Mouse (Mus musculus): ENCODE data around the gene Smurf1. TPM values are rescaled to one million over a fixed set of nuclear protein-coding genes. Genes with fewer than 3 reads are reported as not detected.

Smurf1 gene
- total and polyA plus RNA-seq, 3 experiments: 3.1 to 7.2 (median 4.3) TPM

- peaks cover 0 to 9% of the 10 kb centered on the region in 2 experiments for H3K36me3 ChIP-seq (replicated peaks in 1 of 2; ENCODE audit: control insufficient read depth in 1 of 2, insufficient read depth in 1 of 2, low read length in 1 of 2)
- DNase-seq (ENCODE audit: extremely low read depth): no peak
- TF ChIP-seq E2F4 (IDR thresholded peaks at IDR 0.05; ENCODE audit: insufficient replicate concordance, low read depth, low read length): no peak
- TF ChIP-seq ZC3H11A (IDR thresholded peaks at IDR 0.05; ENCODE audit: low read depth, low read length): no peak
- TF ChIP-seq PAX5 (IDR thresholded peaks at IDR 0.05; ENCODE audit: low read length): no peak
- TF ChIP-seq ZKSCAN1 (IDR thresholded peaks at IDR 0.05; ENCODE audit: borderline replicate concordance, low read depth, low read length): no peak
- no peak for TF ChIP-seq NELFE (IDR thresholded peaks at IDR 0.05; ENCODE audit: low read depth, low read length)
- TF ChIP-seq SIN3A (IDR thresholded peaks at IDR 0.05; ENCODE audit: low read length): no peak
- no peak for TF ChIP-seq EP300 (IDR thresholded peaks at IDR 0.05; ENCODE audit: low read length)
- TF ChIP-seq MAFK (IDR thresholded peaks at IDR 0.05; ENCODE audit: insufficient replicate concordance, low read length): no peak
- no peak for TF ChIP-seq MAX (IDR thresholded peaks at IDR 0.05; ENCODE audit: low read length)
- no peak for TF ChIP-seq BHLHE40 (IDR thresholded peaks at IDR 0.05; ENCODE audit: low read depth, low read length)
- TF ChIP-seq HCFC1 (IDR thresholded peaks at IDR 0.05; ENCODE audit: low read depth, low read length): no peak
- TF ChIP-seq TCF12 (IDR thresholded peaks at IDR 0.05; ENCODE audit: low read depth, low read length): no peak
- no peak for TF ChIP-seq KAT2A (IDR thresholded peaks at IDR 0.05; ENCODE audit: insufficient replicate concordance, low read length)
- no peak for TF ChIP-seq USF2 (conservative IDR thresholded peaks at IDR 0.05; ENCODE audit: low read depth, low read length)
- no peak for TF ChIP-seq CTCF (conservative IDR thresholded peaks at IDR 0.05 in 1 of 2, IDR thresholded peaks at IDR 0.05 in 1 of 2; ENCODE audit: low read depth in 2 of 2, low read length in 2 of 2)
- no peak for TF ChIP-seq MAZ (IDR thresholded peaks at IDR 0.05; ENCODE audit: low read depth, low read length)
- no peak for TF ChIP-seq ELF1 (IDR thresholded peaks at IDR 0.05; ENCODE audit: low read depth, low read length)
- TF ChIP-seq MYC (IDR thresholded peaks at IDR 0.05; ENCODE audit: low read depth, low read length): no peak
- no peak for TF ChIP-seq RCOR1 (conservative IDR thresholded peaks at IDR 0.05; ENCODE audit: low read depth, low read length)
- no peak for TF ChIP-seq POLR2AphosphoS2 (IDR thresholded peaks at IDR 0.05; ENCODE audit: low read depth, low read length)
- H3K9me3 ChIP-seq (replicated peaks; ENCODE audit: low read length): no peaks in the 10 kb centered on the region
- H3K79me2 ChIP-seq (replicated peaks; ENCODE audit: control insufficient read depth, extremely low read depth, insufficient read depth, poor library complexity, severe bottlenecking): no peaks in the 10 kb centered on the region; the same call in 1 of the 2 replicates
- no peak overlapping the region for H3K9ac ChIP-seq (ENCODE audit: insufficient read depth, low read depth)
- H3K4me2 ChIP-seq (ENCODE audit: insufficient read depth, low read depth, poor library complexity, severe bottlenecking): no peak overlapping the region
- in situ Hi-C loops (cut with MboI; ENCODE audit: low pct_ligation_motif_present, low pct_unique_long_range_greater_than_20kb, low sequenced_read_pairs): no loop called here
- H3K27ac ChIP-seq (ENCODE audit: insufficient read depth, low read depth): no peak overlapping the region
- peaks cover 0 to 6% of the 10 kb centered on the region in 2 experiments; a peak in 1 of 4 replicates for H3K4me1 ChIP-seq (ENCODE audit: control insufficient read depth in 1 of 2, insufficient read depth in 2 of 2)
- dilution Hi-C loops (cut with MboI; ENCODE audit: extremely low pct_ligation_motif_present, extremely low pct_unique_long_range_greater_than_20kb, low sequenced_read_pairs): no loop called here
- no peak overlapping the region for H3K4me3 ChIP-seq (replicated peaks in 1 of 3; ENCODE audit: low read depth in 2 of 3, low read length in 2 of 3, poor library complexity in 1 of 3)
- no peaks in the 10 kb centered on the region for H3K27me3 ChIP-seq (replicated peaks)
These were observed 11.2 kb downstream of the Smurf1 start for GRCm38 (mm10) chr5:144954432-144954831.

GRCm38 (mm10) chr5:144952592-144952991 lies 13.1 kb downstream of the Smurf1 start:
- Histone ChIP-seq H3K79me2 (replicated peaks; ENCODE audit: control insufficient read depth, extremely low read depth, insufficient read depth, poor library complexity, severe bottlenecking) (no peaks in the 10 kb centered on the region; the same call in 1 of the 2 replicates), H3K36me3 (replicated peaks in 1 of 2; ENCODE audit: control insufficient read depth in 1 of 2, insufficient read depth in 1 of 2, low read length in 1 of 2) (peaks cover 0 to 7% of the 10 kb centered on the region in 2 experiments), H3K4me3 (replicated peaks in 1 of 3; ENCODE audit: low read depth in 2 of 3, low read length in 2 of 3, poor library complexity in 1 of 3) (no peak overlapping the region), H3K9me3 (replicated peaks; ENCODE audit: low read length) (no peaks in the 10 kb centered on the region), H3K27ac (ENCODE audit: insufficient read depth, low read depth) (no peak overlapping the region), H3K4me2 (ENCODE audit: insufficient read depth, low read depth, poor library complexity, severe bottlenecking) (no peak overlapping the region), H3K9ac (ENCODE audit: insufficient read depth, low read depth) (no peak overlapping the region), H3K27me3 (replicated peaks) (no peaks in the 10 kb centered on the region), H3K4me1 (ENCODE audit: control insufficient read depth in 1 of 2, insufficient read depth in 2 of 2) (peaks cover 0 to 4% of the 10 kb centered on the region in 2 experiments; a peak in 1 of 4 replicates)
- in situ Hi-C loops (cut with MboI; ENCODE audit: low pct_ligation_motif_present, low pct_unique_long_range_greater_than_20kb, low sequenced_read_pairs): no loop called here
- no peak for DNase-seq (ENCODE audit: extremely low read depth)
- dilution Hi-C loops (cut with MboI; ENCODE audit: extremely low pct_ligation_motif_present, extremely low pct_unique_long_range_greater_than_20kb, low sequenced_read_pairs): no loop called here
- TF ChIP-seq NRF1 (IDR thresholded peaks at IDR 0.05; ENCODE audit: low read depth, low read length): no peak
- TF ChIP-seq ZNF384 (IDR thresholded peaks at IDR 0.05; ENCODE audit: low read depth, low read length): no peak
- no peak for TF ChIP-seq ETS1 (conservative IDR thresholded peaks at IDR 0.05; ENCODE audit: low read depth, low read length)
- no peak for TF ChIP-seq USF1 (IDR thresholded peaks at IDR 0.05; ENCODE audit: low read depth, low read length)
- TF ChIP-seq MEF2A (IDR thresholded peaks at IDR 0.05; ENCODE audit: borderline replicate concordance, low read depth, low read length): no peak
- no peak for TF ChIP-seq POLR2A (IDR thresholded peaks at IDR 0.05; ENCODE audit: low read depth, low read length)
- TF ChIP-seq ZC3H11A (IDR thresholded peaks at IDR 0.05; ENCODE audit: low read depth, low read length): no peak
- no peak for TF ChIP-seq JUN (IDR thresholded peaks at IDR 0.05; ENCODE audit: insufficient read depth, low read depth, low read length)
- no peak for TF ChIP-seq POLR2AphosphoS2 (IDR thresholded peaks at IDR 0.05; ENCODE audit: low read depth, low read length)
- no peak for TF ChIP-seq CHD1 (IDR thresholded peaks at IDR 0.05; ENCODE audit: low read depth, low read length)
- TF ChIP-seq MAX (IDR thresholded peaks at IDR 0.05; ENCODE audit: low read length): no peak
- no peak for TF ChIP-seq RCOR1 (conservative IDR thresholded peaks at IDR 0.05; ENCODE audit: low read depth, low read length)
- TF ChIP-seq SIN3A (IDR thresholded peaks at IDR 0.05; ENCODE audit: low read length): no peak
- no peak for TF ChIP-seq MYC (IDR thresholded peaks at IDR 0.05; ENCODE audit: low read depth, low read length)
- TF ChIP-seq NELFE (IDR thresholded peaks at IDR 0.05; ENCODE audit: low read depth, low read length): no peak
- TF ChIP-seq RAD21 (IDR thresholded peaks at IDR 0.05; ENCODE audit: low read depth, low read length): no peak
- TF ChIP-seq E2F4 (IDR thresholded peaks at IDR 0.05; ENCODE audit: insufficient replicate concordance, low read depth, low read length): no peak
- TF ChIP-seq BHLHE40 (IDR thresholded peaks at IDR 0.05; ENCODE audit: low read depth, low read length): no peak

All from CH12.LX (cell line).